Mouse (Mus musculus): ENCODE data around the gene Rtn4ip1.

The Rtn4ip1 gene

DNA sequence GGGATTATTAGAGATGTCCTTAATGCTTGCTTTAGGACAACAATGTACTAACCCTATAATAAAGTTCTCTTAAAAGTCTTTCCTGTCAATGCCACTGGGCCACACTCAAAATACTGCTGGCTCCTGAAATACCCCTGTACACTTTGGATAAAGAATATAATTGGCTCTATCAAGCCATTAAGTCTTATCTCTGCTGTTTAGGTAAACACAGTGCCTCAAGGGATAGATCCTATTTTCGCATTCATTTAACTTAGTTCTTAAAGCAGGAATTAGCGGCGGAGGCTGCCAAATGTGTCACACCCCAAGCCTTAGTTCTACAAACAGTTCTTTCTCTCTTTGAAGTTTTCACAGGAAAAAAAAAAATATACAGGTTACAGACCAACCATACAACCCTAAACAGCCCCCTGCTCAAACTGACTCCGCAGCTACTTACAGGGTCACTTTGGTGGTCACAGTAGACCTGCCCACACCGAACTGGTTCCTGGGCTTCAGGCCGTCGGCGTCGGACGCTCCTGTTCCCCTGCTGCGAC is 101.5 kb downstream of the Rtn4ip1 start:
- no peak for DNase-seq (ENCODE audit: low spot score)

DNA sequence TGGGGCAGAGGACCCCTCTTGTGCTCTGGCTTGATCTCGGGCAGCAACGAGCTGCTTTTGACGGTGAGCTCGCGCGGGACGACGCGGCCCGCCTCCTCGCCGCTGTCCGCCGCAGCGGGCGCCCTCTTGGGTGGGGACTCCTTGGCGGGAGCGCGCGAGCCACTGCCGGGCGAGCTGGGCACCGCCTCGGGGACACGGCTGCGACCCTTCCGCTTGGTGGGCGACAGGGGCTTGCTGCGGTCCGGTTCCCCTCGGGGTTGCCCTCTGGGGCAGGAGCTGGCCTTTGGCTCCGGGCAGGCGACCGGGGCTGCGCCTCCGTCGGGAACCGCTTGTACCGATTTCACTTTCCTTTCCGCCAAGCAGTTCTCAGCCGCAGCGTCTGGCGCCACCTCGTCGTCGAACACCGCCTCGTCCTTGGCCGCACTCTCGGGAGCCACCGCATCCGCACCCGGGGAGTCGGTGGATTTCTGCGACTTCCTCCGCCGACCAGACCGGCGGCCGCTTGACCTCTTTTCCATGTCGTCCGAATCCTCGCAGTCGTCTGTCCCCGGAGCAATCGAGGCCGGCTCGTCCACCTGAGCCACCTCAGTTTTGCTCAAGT is 102.0 kb downstream of the Rtn4ip1 start:
- peak; percentile 53 for DNase-seq (ENCODE audit: low spot score)

DNA sequence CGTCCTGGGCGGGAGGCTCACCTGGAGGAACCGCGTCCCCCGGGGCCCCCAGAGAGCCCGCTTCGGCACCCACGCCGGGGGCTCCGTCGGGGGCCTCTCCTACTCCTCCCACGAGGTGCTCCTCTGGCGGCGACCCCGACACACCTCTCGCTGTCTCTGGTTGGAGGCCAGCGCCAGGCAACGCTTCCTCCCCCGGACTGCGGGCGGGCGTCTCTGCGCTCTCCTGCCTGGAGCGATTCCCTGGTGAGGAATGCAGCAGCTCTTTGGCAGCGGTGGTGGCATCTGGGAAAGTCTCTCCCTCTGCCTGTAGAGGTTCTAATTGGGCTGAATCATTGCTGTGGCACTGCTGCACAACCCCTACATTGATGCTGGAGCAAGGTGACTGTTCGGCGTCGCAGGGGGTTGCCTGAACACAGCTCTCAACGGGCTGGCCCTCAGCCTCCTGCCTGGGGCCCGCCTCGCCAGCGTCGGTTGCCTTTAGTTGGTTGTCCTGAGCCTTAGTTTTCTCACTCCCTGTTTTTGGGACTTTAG is 102.7 kb downstream of the Rtn4ip1 start:
- DNase-seq (ENCODE audit: low spot score) = peak; percentile 43

DNA sequence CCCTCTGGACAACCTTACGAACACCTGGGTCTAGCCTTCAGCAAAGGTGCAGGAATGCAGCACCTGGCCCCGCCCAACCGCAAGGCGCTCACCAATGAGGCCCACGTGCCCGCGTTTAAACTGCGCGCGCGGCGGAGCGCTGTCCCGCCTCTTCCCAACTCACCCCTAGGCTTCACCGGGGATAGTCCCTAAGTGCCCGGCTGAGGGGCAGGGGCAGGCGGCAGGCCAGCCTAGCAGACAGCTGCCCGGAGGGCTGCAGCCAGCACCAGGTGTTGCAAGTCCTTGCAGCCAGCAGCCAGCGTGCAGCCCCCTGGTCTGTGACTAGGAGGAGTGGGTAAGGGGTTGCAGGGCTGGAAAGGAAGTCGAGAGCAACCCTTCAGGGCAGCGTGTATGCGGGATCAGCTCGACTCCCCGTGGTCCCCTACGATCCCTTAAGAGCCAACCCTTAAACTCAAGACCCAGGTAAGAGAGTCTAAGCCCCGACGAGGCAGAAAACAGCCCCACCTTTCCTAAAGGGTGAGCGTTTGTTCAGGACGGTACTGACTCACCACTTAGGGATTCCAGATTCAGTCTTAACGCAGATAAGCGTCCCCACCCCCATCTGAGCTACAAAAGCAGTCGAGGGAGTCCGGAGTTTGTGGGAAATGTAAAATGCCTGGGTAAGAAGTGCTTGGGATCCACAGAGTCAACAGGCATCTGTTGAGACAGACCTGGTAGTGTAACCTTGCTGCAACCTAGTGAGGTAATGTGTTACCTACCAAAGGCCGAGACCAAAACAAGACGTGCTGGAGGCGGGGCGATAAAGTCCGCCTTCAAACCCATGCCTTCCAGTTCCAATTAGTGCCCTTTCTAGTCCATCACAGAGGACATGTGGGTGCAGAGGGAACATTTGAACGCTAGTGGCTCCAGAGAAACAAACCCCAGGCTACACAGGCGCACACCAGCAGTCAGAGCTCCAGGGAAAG is 104.4 kb downstream of the Rtn4ip1 start:
- DNase-seq (ENCODE audit: low spot score) = peak; percentile 40

Data from retina, embryonic 14.5 days (tissue).